Mouse (Mus musculus) bone marrow macrophage, adult 2 months (primary cell): ENCODE measurements around the gene Fer1l5. TPM values are rescaled to one million over a fixed set of nuclear protein-coding genes. Genes with fewer than 3 reads are reported as not detected.

ENCODE experiments used
- H3K27ac ChIP-seq: 2 replicates; pipeline ENCODE4 v1.5.1; 2012; ENCODE audit warnings: low read depth, low read length; ENCODE audit not compliant: insufficient read depth
- H3K4me1 ChIP-seq: 2 replicates; pipeline ENCODE4 v1.6.1; 2012; ENCODE audit warnings: low read length; ENCODE audit not compliant: control insufficient read depth, insufficient read depth
- H3K4me3 ChIP-seq: 2 replicates; pipeline ENCODE4 v1.5.1; 2012; ENCODE audit warnings: mild to moderate bottlenecking, low read length, moderate library complexity; ENCODE audit not compliant: insufficient read depth
- CTCF ChIP-seq: IDR thresholded peaks from 2 replicates; pipeline ENCODE4 v1.5.1; 2012; ENCODE audit warnings: low read depth, mild to moderate bottlenecking, low read length, moderate library complexity
- POLR2A ChIP-seq: IDR thresholded peaks from 2 replicates; pipeline ENCODE4 v1.6.1; 2012; ENCODE audit warnings: mild to moderate bottlenecking, low read depth, low read length, borderline replicate concordance
- polyA plus RNA-seq: library from polyadenylated mRNA; stranded (reverse); fragments of >200 nt; gene quantifications from 2 replicates; pipeline ENCODE4 v1.2.4, GENCODE M21; 2012; ENCODE audit not compliant: missing spikeins, insufficient read depth, insufficient read length

The Fer1l5 gene
- polyA plus RNA-seq, 1 experiment = not detected

- H3K4me1 ChIP-seq = peaks cover 50% of the 10 kb centered on the region
- peak within 1 kb of the TSS; percentile 92 for H3K4me3 ChIP-seq
- no peak for TF ChIP-seq CTCF
- TF ChIP-seq POLR2A = 0 out of 2 replicates have a peak, but pooled peaks have one; percentile 35
Observed at GRCm38 (mm10) chr1:36471181-36472105, 99.4 kb downstream of the Fer1l5 start, which contains the start of gene Cnnm4. Gene Cnnm4 (plus strand): TSS chr1:36471620.

More at GRCm38 (mm10) chr1:36471181-36472105, 99.4 kb downstream of the Fer1l5 start, which contains the start of gene Cnnm4:
- H3K27ac ChIP-seq = peak within 1 kb of the TSS; percentile 98

Other genes with a start within 250 kb of the Fer1l5 start
- gene Uggt1, start 127.6 kb upstream of the Fer1l5 start, polyA plus RNA-seq = 38.3 and 43.1 TPM in 2 replicates
- gene Neurl3, start 97.6 kb upstream of the Fer1l5 start, polyA plus RNA-seq = 168 and 181 TPM in 2 replicates
- gene Arid5a, start 64.6 kb upstream of the Fer1l5 start, polyA plus RNA-seq = 9.4 and 12.7 TPM in 2 replicates
- 23.1 and 27.1 TPM in 2 replicates for gene Kansl3, start 3.1 kb upstream of the Fer1l5 start, polyA plus RNA-seq
- gene Lman2l, start 73.0 kb downstream of the Fer1l5 start, polyA plus RNA-seq = 38.9 and 40.8 TPM in 2 replicates
- gene Cnnm4, start 99.3 kb downstream of the Fer1l5 start, polyA plus RNA-seq = 7.3 and 8.5 TPM in 2 replicates
- gene Cnnm3, start 139.6 kb downstream of the Fer1l5 start, polyA plus RNA-seq = 19.9 and 22.9 TPM in 2 replicates
- gene Ankrd23, start 164.6 kb downstream of the Fer1l5 start, polyA plus RNA-seq = 5.5 and 7.6 TPM in 2 replicates
- 1.5 and 3.5 TPM in 2 replicates for gene Gm42417, start 167.1 kb downstream of the Fer1l5 start, polyA plus RNA-seq
- 6.2 and 6.8 TPM in 2 replicates for gene Ankrd39, start 175.2 kb downstream of the Fer1l5 start, polyA plus RNA-seq
- gene Sema4c, start 186.1 kb downstream of the Fer1l5 start, polyA plus RNA-seq = 1.3 and 2.4 TPM in 2 replicates